Mouse (Mus musculus) neural tube, embryonic 13.5 days (tissue): Measurements from ENCODE around the gene Efs. TPM values are rescaled to one million over a fixed set of nuclear protein-coding genes. Genes with fewer than 3 reads are reported as not detected.
A peak's percentile ranks its signal among the peaks of the same experiment; 100 is the strongest.

Experiments used
- ATAC-seq: fragments of 200-750 bp; cut with Nextera tagmentation; 2 replicates; pipeline ENCODE4 v1.8.0; 2017; ENCODE audit warnings: low read depth, mild to moderate bottlenecking, moderate TSS enrichment, moderate library complexity
- H3K27ac ChIP-seq: fragments of 300-500 bp; sonication (generic); replicated peaks from 2 replicates; pipeline ENCODE4 v1.5.1; 2015; ENCODE audit warnings: moderate library complexity, mild to moderate bottlenecking, inconsistent platforms
- H3K27me3 ChIP-seq: fragments of 300-500 bp; sonication (generic); 2 replicates; pipeline ENCODE4 v1.6.1; 2015; ENCODE audit warnings: mild to moderate bottlenecking, inconsistent platforms
- H3K36me3 ChIP-seq: fragments of 300-500 bp; sonication (generic); 2 replicates; pipeline ENCODE4 v1.6.1; 2015; ENCODE audit warnings: mild to moderate bottlenecking, inconsistent platforms
- H3K4me1 ChIP-seq: fragments of 300-500 bp; sonication (generic); replicated peaks from 2 replicates; pipeline ENCODE4 v1.6.1; 2015; ENCODE audit warnings: inconsistent platforms
- H3K4me2 ChIP-seq: fragments of 300-500 bp; sonication (generic); 2 replicates; pipeline ENCODE4 v1.6.1; 2015; ENCODE audit warnings: inconsistent platforms, mild to moderate bottlenecking, moderate library complexity
- H3K4me3 ChIP-seq: fragments of 300-500 bp; sonication (generic); 2 replicates; pipeline ENCODE4 v1.5.1; 2015; ENCODE audit warnings: mild to moderate bottlenecking, inconsistent platforms
- H3K9ac ChIP-seq: fragments of 300-500 bp; sonication (generic); 2 replicates; pipeline ENCODE4 v1.6.1; 2015; ENCODE audit warnings: moderate library complexity, mild to moderate bottlenecking, inconsistent platforms
- H3K9me3 ChIP-seq: fragments of 300-500 bp; sonication (generic); 2 replicates; pipeline ENCODE4 v1.6.1; 2016; ENCODE audit warnings: inconsistent platforms
- WGBS: fragments of 180-500 bp; shearing (Covaris S2); methylation state at CpG from one replicate; pipeline ENCODE4 v1.1.7; 2015; 5-methylcytosine and 5-hydroxymethylcytosine counted together
- polyA plus RNA-seq: library from polyadenylated mRNA; unstranded; fragments of >200 nt; fragmentation: Nextera tagmentation; extraction: Ambion mirVana; gene quantifications from 2 replicates; pipeline ENCODE4 v1.2.1, GENCODE M21; 2015

Gene Efs
- polyA plus RNA-seq, 1 experiment from 2014 or later, result 13.8 TPM

GRCm38 (mm10) chr14:54935904-54936830 lies 10.2 kb upstream of the Efs start, which contains the start of gene Cmtm5:
Gene Cmtm5, plus strand, starts transcription at chr14:54936261.
- Histone ChIP-seq H3K9me3 (no peaks in the 10 kb centered on the region), H3K4me3 (0 out of 2 replicates have a peak within 1 kb of the TSS, but pooled peaks have one; percentile 12), H3K36me3 (no peaks in the 10 kb centered on the region), H3K27me3 (no peaks in the 10 kb centered on the region), H3K27ac (peak within 1 kb of the TSS; percentile 74), H3K9ac (peak within 1 kb of the TSS; percentile 58), H3K4me2 (peak within 1 kb of the TSS; percentile 32), H3K4me1 (peaks cover 25% of the 10 kb centered on the region)
- ATAC-seq, result peak; percentile 58
- 32% methylated on average over 8 of the region's 8 CpGs for WGBS

- WGBS, result 25% methylated on average over 6 of the region's 6 CpGs
- ATAC-seq, result no peak
Observed at GRCm38 (mm10) chr14:54932645-54933150, 6.8 kb upstream of the Efs start, which contains the start of gene Il25. Gene Il25, plus strand, starts transcription at chr14:54932695.

GRCm38 (mm10) chr14:54930431-54930830 lies 4.5 kb upstream of the Efs start:
- H3K4me1 ChIP-seq, result peaks cover 39% of the 10 kb centered on the region
- no peak overlapping the region for H3K4me2 ChIP-seq
- no peak overlapping the region for H3K9ac ChIP-seq
- H3K36me3 ChIP-seq, result no peaks in the 10 kb centered on the region
- no peak for ATAC-seq
- WGBS, result 14% methylated on average over 2 of the region's 2 CpGs
- no peak overlapping the region for H3K4me3 ChIP-seq
- H3K27me3 ChIP-seq, result peaks cover 3% of the 10 kb centered on the region
- H3K9me3 ChIP-seq, result no peaks in the 10 kb centered on the region
- H3K27ac ChIP-seq, result no peak overlapping the region

More at GRCm38 (mm10) chr14:54932645-54933150, 6.8 kb upstream of the Efs start, which contains the start of gene Il25:
- Histone ChIP-seq H3K4me3 (0 out of 2 replicates have a peak within 1 kb of the TSS, but pooled peaks have one; percentile 10), H3K9me3 (no peaks in the 10 kb centered on the region), H3K4me1 (peaks cover 34% of the 10 kb centered on the region), H3K36me3 (no peaks in the 10 kb centered on the region), H3K4me2 (peak within 1 kb of the TSS; percentile 22), H3K27ac (0 out of 2 replicates have a peak within 1 kb of the TSS, but pooled peaks have one; percentile 42), H3K9ac (no peak within 1 kb of the TSS), H3K27me3 (peaks cover 3% of the 10 kb centered on the region)

GRCm38 (mm10) chr14:54929801-54930200 lies 3.9 kb upstream of the Efs start:
- Histone ChIP-seq H3K4me1 (peaks cover 43% of the 10 kb centered on the region), H3K27ac (no peak overlapping the region), H3K36me3 (no peaks in the 10 kb centered on the region), H3K9ac (no peak overlapping the region), H3K27me3 (peaks cover 3% of the 10 kb centered on the region), H3K4me2 (no peak overlapping the region), H3K9me3 (no peaks in the 10 kb centered on the region), H3K4me3 (no peak overlapping the region)
- no peak for ATAC-seq
- 73% methylated on average over 5 of the region's 5 CpGs for WGBS

- no peaks in the 10 kb centered on the region for H3K36me3 ChIP-seq
- H3K27ac ChIP-seq, result peak overlapping the region; percentile 95
- H3K4me3 ChIP-seq, result peak overlapping the region; percentile 56
- ATAC-seq, result no peak
- peaks cover 48% of the 10 kb centered on the region for H3K4me1 ChIP-seq
- peak overlapping the region; percentile 94 for H3K4me2 ChIP-seq
- peak overlapping the region; percentile 87 for H3K9ac ChIP-seq
- no peaks in the 10 kb centered on the region for H3K9me3 ChIP-seq
- 12% methylated on average over 7 of the region's 7 CpGs for WGBS
- peaks cover 3% of the 10 kb centered on the region for H3K27me3 ChIP-seq
Observed at GRCm38 (mm10) chr14:54927296-54927695, 1.4 kb upstream of the Efs start.

- H3K36me3 ChIP-seq, result 0 out of 2 replicates have a peak, but pooled peaks cover 7% of the 10 kb centered on the region
- peak; percentile 70 for ATAC-seq
- WGBS, result under 1% methylated on average over 51 of the region's 58 CpGs
Observed at GRCm38 (mm10) chr14:54926401-54927158, 654 bp upstream of the Efs start.

GRCm38 (mm10) chr14:54924641-54925348 lies 1.1 kb downstream of the Efs start:
- H3K36me3 ChIP-seq, result peaks cover 24% of the 10 kb centered on the region
- H3K27ac ChIP-seq, result peak overlapping the region; percentile 95
- peak overlapping the region; percentile 94 for H3K4me2 ChIP-seq
- H3K27me3 ChIP-seq, result peaks cover 3% of the 10 kb centered on the region
- H3K9ac ChIP-seq, result peak overlapping the region; percentile 87
- H3K9me3 ChIP-seq, result peaks cover 12% of the 10 kb centered on the region; the same call in 1 of the 2 replicates
- peaks cover 39% of the 10 kb centered on the region for H3K4me1 ChIP-seq
- WGBS, result 11% methylated on average over 7 of the region's 7 CpGs
- ATAC-seq, result peak; percentile 29
- peak overlapping the region; percentile 56 for H3K4me3 ChIP-seq

More at GRCm38 (mm10) chr14:54926401-54927158, 654 bp upstream of the Efs start:
- peaks cover 48% of the 10 kb centered on the region for H3K4me1 ChIP-seq
- H3K9me3 ChIP-seq, result 0 out of 2 replicates have a peak, but pooled peaks cover 1% of the 10 kb centered on the region
- H3K4me2 ChIP-seq, result peak overlapping the region; percentile 94
- peak overlapping the region; percentile 56 for H3K4me3 ChIP-seq
- peak overlapping the region; percentile 87 for H3K9ac ChIP-seq
- H3K27me3 ChIP-seq, result peaks cover 3% of the 10 kb centered on the region
- peak overlapping the region; percentile 95 for H3K27ac ChIP-seq

GRCm38 (mm10) chr14:54920076-54920685 lies 5.7 kb downstream of the Efs start:
- no peak for ATAC-seq
- Histone ChIP-seq H3K9ac (no peak overlapping the region), H3K27ac (no peak overlapping the region), H3K4me3 (no peak overlapping the region), H3K9me3 (peaks cover 12% of the 10 kb centered on the region; the same call in 1 of the 2 replicates), H3K27me3 (no peaks in the 10 kb centered on the region), H3K4me1 (peaks cover 17% of the 10 kb centered on the region), H3K4me2 (no peak overlapping the region), H3K36me3 (peaks cover 53% of the 10 kb centered on the region)
- 93% methylated on average over 16 of the region's 16 CpGs for WGBS

GRCm38 (mm10) chr14:54913343-54913742 lies 12.6 kb downstream of the Efs start:
- peak overlapping the region; percentile 94 for H3K27ac ChIP-seq
- H3K4me1 ChIP-seq, result peaks cover 49% of the 10 kb centered on the region
- no peaks in the 10 kb centered on the region for H3K9me3 ChIP-seq
- H3K4me3 ChIP-seq, result peak overlapping the region; percentile 87
- H3K9ac ChIP-seq, result peak overlapping the region; percentile 99
- peaks cover 39% of the 10 kb centered on the region for H3K36me3 ChIP-seq
- 16% methylated on average over 10 of the region's 10 CpGs for WGBS
- peak overlapping the region; percentile 96 for H3K4me2 ChIP-seq
- H3K27me3 ChIP-seq, result no peaks in the 10 kb centered on the region
- ATAC-seq, result peak; percentile 12; the same call in 1 of the 2 replicates

- H3K9me3 ChIP-seq, result no peaks in the 10 kb centered on the region
- peak; percentile 96 for ATAC-seq
- H3K4me2 ChIP-seq, result peak within 1 kb of the TSS; percentile 96
- peaks cover 43% of the 10 kb centered on the region for H3K36me3 ChIP-seq
- peaks cover 54% of the 10 kb centered on the region for H3K4me1 ChIP-seq
- WGBS, result 0% methylated on average over 27 of the region's 28 CpGs
- H3K9ac ChIP-seq, result peak within 1 kb of the TSS; percentile 99
- H3K27me3 ChIP-seq, result no peaks in the 10 kb centered on the region
- H3K27ac ChIP-seq, result peak within 1 kb of the TSS; percentile 94
- H3K4me3 ChIP-seq, result peak within 1 kb of the TSS; percentile 87
Observed at GRCm38 (mm10) chr14:54912886-54913285, 13.0 kb downstream of the Efs start, which contains the start of gene Slc22a17. Gene Slc22a17, minus strand, starts transcription at chr14:54913132.
